Comparison of ENCODE assay signal across 24 mouse cellular contexts in genomic region chr11:99165031-99165752, GRCm38 (mm10). TPM values are rescaled to one million over a fixed set of nuclear protein-coding genes. Genes with fewer than 3 reads are reported as not detected.
DNase-seq lines count a peak whose midpoint lies in the region; ATAC-seq and TF ChIP-seq lines count a peak whose summit lies in the region.
"Had no signal": no experiment of that assay in that cellular context is flagged by ENCODE, and none has a peak within 500 bp of the region (broad histone marks: within the 10 kb centered on the region; RNA-seq: fewer than 3 reads in every experiment).

No protein-coding gene starts in this region.

- H3K4me2 ChIP-seq in lung, embryonic 14.5 days, result no peak overlapping the region
- no peak overlapping the region for H3K4me2 ChIP-seq in CH12.LX (ENCODE audit: insufficient read depth, low read depth, poor library complexity, severe bottlenecking)
- H3K4me2 ChIP-seq: embryonic facial prominence, embryonic 15.5 days; forebrain, embryonic 15.5 days; hindbrain, embryonic 13.5 days had no signal

- 48% methylated on average over 11 of the region's 11 CpGs for WGBS in lung, embryonic 14.5 days
- WGBS in limb, embryonic 10.5 days, result 82% methylated on average over 11 of the region's 11 CpGs

- no peaks in the 10 kb centered on the region for H3K27me3 ChIP-seq in lung, embryonic 14.5 days (ENCODE audit: insufficient read depth, low read length)
- H3K27me3 ChIP-seq in CH12.LX (replicated peaks), result no peaks in the 10 kb centered on the region
- no peaks in the 10 kb centered on the region for H3K27me3 ChIP-seq in limb, embryonic 10.5 days (ENCODE audit: low read depth, poor library complexity, severe bottlenecking)
- H3K27me3 ChIP-seq: embryonic facial prominence, embryonic 15.5 days; forebrain, embryonic 15.5 days; hindbrain, embryonic 13.5 days had no signal

- TF ChIP-seq EP300 in CH12.LX (IDR thresholded peaks at IDR 0.05; ENCODE audit: low read length), result no peak

- H3K79me2 ChIP-seq in CH12.LX (replicated peaks; ENCODE audit: control insufficient read depth, extremely low read depth, insufficient read depth, poor library complexity, severe bottlenecking), result no peaks in the 10 kb centered on the region

- H3K4me1 ChIP-seq in lung, embryonic 14.5 days (ENCODE audit: insufficient read depth), result no peaks in the 10 kb centered on the region
- H3K4me1 ChIP-seq in CH12.LX (ENCODE audit: control insufficient read depth in 1 of 2, insufficient read depth in 2 of 2), result peaks cover 48 to 97% of the 10 kb centered on the region in 2 experiments
- H3K4me1 ChIP-seq in limb, embryonic 10.5 days, result peaks cover 10% of the 10 kb centered on the region; the same call in 1 of the 2 replicates
- H3K4me1 ChIP-seq: embryonic facial prominence, embryonic 15.5 days; forebrain, embryonic 15.5 days; hindbrain, embryonic 13.5 days had no signal

- H3K36me3 ChIP-seq in lung, embryonic 14.5 days (ENCODE audit: insufficient read depth), result no peaks in the 10 kb centered on the region
- no peaks in the 10 kb centered on the region for H3K36me3 ChIP-seq in CH12.LX (replicated peaks in 1 of 2; ENCODE audit: control insufficient read depth in 1 of 2, insufficient read depth in 1 of 2, low read length in 1 of 2)
- H3K36me3 ChIP-seq in limb, embryonic 10.5 days, result no peaks in the 10 kb centered on the region
- H3K36me3 ChIP-seq: embryonic facial prominence, embryonic 15.5 days; forebrain, embryonic 15.5 days; heart, embryonic 10.5 days; hindbrain, embryonic 13.5 days had no signal

- in situ Hi-C loops in CH12.LX (cut with MboI; ENCODE audit: low pct_ligation_motif_present, low pct_unique_long_range_greater_than_20kb, low sequenced_read_pairs), result no loop called here

- peak; percentile 46 for DNase-seq in lung, embryonic 14.5 days
- no peak for DNase-seq in lung, postnatal 4 days
- DNase-seq in CH12.LX (ENCODE audit: extremely low read depth), result no peak
- no peak for DNase-seq in Muller cell, postnatal 12 days (ENCODE audit: inconsistent ontology term)
- no peak for DNase-seq in limb, embryonic 10.5 days (ENCODE audit: low spot score)
- DNase-seq: adrenal gland, adult 2 months; adrenal gland, postnatal 25 days; cerebellum, adult 2 months; cerebellum, postnatal 14 days; embryo, embryonic 11 days; gastrocnemius, postnatal 36 days; heart, adult 18-20 months; heart, postnatal 10 days had no signal

- no peak overlapping the region for H3K27ac ChIP-seq in lung, embryonic 14.5 days (ENCODE audit: low read depth)
- no peak overlapping the region for H3K27ac ChIP-seq in CH12.LX (ENCODE audit: insufficient read depth, low read depth)
- H3K27ac ChIP-seq in limb, embryonic 10.5 days, result no peak overlapping the region
- H3K27ac ChIP-seq: embryonic facial prominence, embryonic 15.5 days; forebrain, embryonic 15.5 days; heart, embryonic 10.5 days; hindbrain, embryonic 13.5 days; hindbrain, postnatal 0 days had no signal

- H3K4me3 ChIP-seq in lung, embryonic 14.5 days (ENCODE audit: low read depth, low read length), result no peak overlapping the region
- H3K4me3 ChIP-seq in CH12.LX (replicated peaks in 1 of 3; ENCODE audit: low read depth in 2 of 3, low read length in 2 of 3, poor library complexity in 1 of 3), result no peak overlapping the region
- no peak overlapping the region for H3K4me3 ChIP-seq in limb, embryonic 10.5 days
- H3K4me3 ChIP-seq: embryonic facial prominence, embryonic 15.5 days; forebrain, embryonic 15.5 days; heart, embryonic 10.5 days; hindbrain, embryonic 13.5 days had no signal

- no peak for TF ChIP-seq CTCF in lung, embryonic 14.5 days (IDR thresholded peaks at IDR 0.05; ENCODE audit: low read depth)
- TF ChIP-seq CTCF in CH12.LX (conservative IDR thresholded peaks at IDR 0.05 in 1 of 2, IDR thresholded peaks at IDR 0.05 in 1 of 2; ENCODE audit: low read depth in 2 of 2, low read length in 2 of 2), result no peak

- no peak for TF ChIP-seq POLR2A in CH12.LX (IDR thresholded peaks at IDR 0.05; ENCODE audit: low read depth, low read length)

- dilution Hi-C loops in CH12.LX (cut with MboI; ENCODE audit: extremely low pct_ligation_motif_present, extremely low pct_unique_long_range_greater_than_20kb, low sequenced_read_pairs), result no loop called here

- no peak for TF ChIP-seq RAD21 in CH12.LX (IDR thresholded peaks at IDR 0.05; ENCODE audit: low read depth, low read length)

- no peak for ATAC-seq in lung, embryonic 14.5 days (ENCODE audit: insufficient read depth)
- ATAC-seq in granulocyte monocyte progenitor cell, adult 5-6 weeks (replicated peaks; ENCODE audit: poor library complexity, severe bottlenecking), result peak; percentile 40
- peak; percentile 49; the same call in 1 of the 2 replicates for ATAC-seq in monocyte, adult 5-6 weeks (replicated peaks; ENCODE audit: insufficient number of reproducible peaks, low FRiP score, low TSS enrichment, poor library complexity, severe bottlenecking)
- ATAC-seq in erythroblast, adult 5-6 weeks (replicated peaks; ENCODE audit: low FRiP score, poor library complexity, severe bottlenecking), result no peak
- ATAC-seq: forebrain, embryonic 15.5 days; hindbrain, postnatal 0 days; Patski had no signal

- no peaks in the 10 kb centered on the region for H3K9me3 ChIP-seq in lung, embryonic 14.5 days (ENCODE audit: low read depth, low read length)
- H3K9me3 ChIP-seq in CH12.LX (replicated peaks; ENCODE audit: low read length), result no peaks in the 10 kb centered on the region
- H3K9me3 ChIP-seq in limb, embryonic 10.5 days (replicated peaks), result no peaks in the 10 kb centered on the region
- H3K9me3 ChIP-seq: embryonic facial prominence, embryonic 15.5 days; forebrain, embryonic 15.5 days; heart, embryonic 10.5 days; hindbrain, embryonic 13.5 days had no signal

- no peak overlapping the region for H3K9ac ChIP-seq in lung, embryonic 14.5 days
- H3K9ac ChIP-seq in CH12.LX (ENCODE audit: insufficient read depth, low read depth), result no peak overlapping the region
- H3K9ac ChIP-seq: embryonic facial prominence, embryonic 15.5 days; forebrain, embryonic 15.5 days; hindbrain, embryonic 13.5 days had no signal

TF ChIP-seq in CH12.LX, 34 proteins besides CTCF, POLR2A, EP300 and RAD21:
- TF ChIP-seq MAZ (IDR thresholded peaks at IDR 0.05; ENCODE audit: low read depth, low read length) (no peak), TBP (conservative IDR thresholded peaks at IDR 0.05; ENCODE audit: low read depth, low read length) (no peak), POLR2AphosphoS2 (IDR thresholded peaks at IDR 0.05; ENCODE audit: low read depth, low read length) (no peak), SMC3 (IDR thresholded peaks at IDR 0.05; ENCODE audit: low read depth, low read length) (no peak), USF2 (conservative IDR thresholded peaks at IDR 0.05; ENCODE audit: low read depth, low read length) (peak; percentile 42; the same call in 1 of the 2 replicates), CHD1 (IDR thresholded peaks at IDR 0.05; ENCODE audit: low read depth, low read length) (no peak), USF1 (IDR thresholded peaks at IDR 0.05; ENCODE audit: low read depth, low read length) (peak; percentile 68)

RNA-seq across cellular contexts. Expression of gene Ccr7, which starts 10.3 kb away (rescaled TPM):
- polyA plus RNA-seq in lung, embryonic 14.5 days (2014; fragmentation: Nextera tagmentation; extraction: Ambion mirVana), result 0.30 and 0.45 TPM in 2 replicates
- total RNA-seq in CH12.LX (2012; rRNA removed) (170 and 241 TPM in 2 replicates), CH12.LX (2014; rRNA removed) (178 and 203 TPM in 2 replicates)
- 306 and 316 TPM in 2 replicates for polyA plus RNA-seq in CH12.LX (2012; ENCODE audit: insufficient read length, low read depth)
- total RNA-seq in granulocyte monocyte progenitor cell, adult 5-6 weeks (2014; fragmentation: Nextera tagmentation), result not detected in 2 replicates
- total RNA-seq in granulocyte monocyte progenitor cell, adult 5-6 weeks (2017), result 0.34 TPM in 1 of 2 replicates, not detected in the other
- total RNA-seq in monocyte, adult 5-6 weeks (2017), result 13.3 to 31.2 TPM (median 29.2 TPM) in 3 replicates
- 1.0 and 2.9 TPM in 2 replicates for total RNA-seq in erythroblast, adult 5-6 weeks (2015; ENCODE audit: low replicate concordance)
- 0.60 and 0.98 TPM in 2 replicates for total RNA-seq in erythroblast, adult 5-6 weeks (2017; ENCODE audit: low replicate concordance)
- 0.82 and 1.3 TPM in 2 replicates for polyA plus RNA-seq in limb, embryonic 10.5 days (2016; fragmentation: Nextera tagmentation; extraction: Ambion mirVana)
- total RNA-seq: common myeloid progenitor, adult 5-6 weeks; gastrocnemius, adult 8-10 months; gastrocnemius, postnatal 36 days; hindbrain, postnatal 0 days had no signal
- polyA plus RNA-seq: forebrain, embryonic 15.5 days; hindbrain, embryonic 13.5 days; hindbrain, postnatal 0 days had no signal

Comparison
In these comparisons a context has a peak if more than half of its experiments do, and no peak if none do; other contexts are left out.
1. ATAC-seq: peak in granulocyte monocyte progenitor cell, adult 5-6 weeks (single experiment) and monocyte, adult 5-6 weeks (single experiment); none in lung, embryonic 14.5 days (single experiment) and erythroblast, adult 5-6 weeks (single experiment).